Mouse (Mus musculus) midbrain, embryonic 13.5 days (tissue): ENCODE measurements around the gene Ctsh. TPM values are rescaled to one million over a fixed set of nuclear protein-coding genes. Genes with fewer than 3 reads are reported as not detected.

Source experiments
- ATAC-seq: fragments of 200-750 bp; cut with Nextera tagmentation; 2 replicates; pipeline ENCODE4 v1.8.0; 2017; ENCODE audit warnings: mild to moderate bottlenecking, moderate TSS enrichment, moderate library complexity
- H3K27ac ChIP-seq: fragments of 300-500 bp; sonication (generic); 2 replicates; pipeline ENCODE4 v1.5.1; 2015; ENCODE audit warnings: inconsistent platforms, mild to moderate bottlenecking, moderate library complexity
- H3K27me3 ChIP-seq: fragments of 300-500 bp; sonication (generic); 2 replicates; pipeline ENCODE4 v1.6.1; 2015; ENCODE audit warnings: mild to moderate bottlenecking, inconsistent platforms
- H3K36me3 ChIP-seq: fragments of 300-500 bp; sonication (generic); 2 replicates; pipeline ENCODE4 v1.6.1; 2015; ENCODE audit warnings: mild to moderate bottlenecking, inconsistent platforms
- H3K4me1 ChIP-seq: fragments of 300-500 bp; sonication (generic); replicated peaks from 2 replicates; pipeline ENCODE4 v1.6.1; 2015; ENCODE audit warnings: inconsistent platforms
- H3K4me2 ChIP-seq: fragments of 300-500 bp; sonication (generic); replicated peaks from 2 replicates; pipeline ENCODE4 v1.6.1; 2015; ENCODE audit warnings: moderate library complexity, mild to moderate bottlenecking, inconsistent platforms
- H3K4me3 ChIP-seq: fragments of 300-500 bp; sonication (generic); replicated peaks from 2 replicates; pipeline ENCODE4 v1.5.1; 2015; ENCODE audit warnings: mild to moderate bottlenecking, inconsistent platforms
- H3K9ac ChIP-seq: fragments of 300-500 bp; sonication (generic); replicated peaks from 2 replicates; pipeline ENCODE4 v1.6.1; 2015; ENCODE audit warnings: mild to moderate bottlenecking, inconsistent platforms
- H3K9me3 ChIP-seq: fragments of 300-500 bp; sonication (generic); 2 replicates; pipeline ENCODE4 v1.6.1; 2016; ENCODE audit warnings: mild to moderate bottlenecking, inconsistent platforms
- WGBS: fragments of 180-500 bp; shearing (Covaris S2); methylation state at CpG from one replicate; pipeline ENCODE4 v1.1.7; 2015; 5-methylcytosine and 5-hydroxymethylcytosine counted together
- polyA plus RNA-seq: library from polyadenylated mRNA; unstranded; fragments of >200 nt; fragmentation: Nextera tagmentation; extraction: Ambion mirVana; gene quantifications from 2 replicates; pipeline ENCODE4 v1.2.1, GENCODE M21; 2015

Gene Ctsh
- polyA plus RNA-seq, 1 experiment from 2014 or later = 13.4 TPM

- peaks cover 27% of the 10 kb centered on the region for H3K4me1 ChIP-seq
- peak overlapping the region; percentile 69; the same call in 1 of the 2 replicates for H3K9ac ChIP-seq
These were observed 61.4 kb downstream of the Ctsh start for GRCm38 (mm10) chr9:90115308-90115700.

GRCm38 (mm10) chr9:90117234-90117633 is 63.3 kb downstream of the Ctsh start:
- Histone ChIP-seq H3K9ac (no peak overlapping the region), H3K4me3 (no peak overlapping the region), H3K4me2 (no peak overlapping the region), H3K4me1 (peaks cover 14% of the 10 kb centered on the region), H3K27ac (no peak overlapping the region), H3K36me3 (no peaks in the 10 kb centered on the region), H3K27me3 (peaks cover 6% of the 10 kb centered on the region), H3K9me3 (no peaks in the 10 kb centered on the region)
- no peak for ATAC-seq

More at GRCm38 (mm10) chr9:90115308-90115700, 61.4 kb downstream of the Ctsh start:
- H3K27me3 ChIP-seq = peaks cover 6% of the 10 kb centered on the region
- H3K27ac ChIP-seq = 0 out of 2 replicates have a peak overlapping the region, but pooled peaks have one; percentile 71
- no peaks in the 10 kb centered on the region for H3K36me3 ChIP-seq
- H3K4me2 ChIP-seq = peak overlapping the region; percentile 72
- no peaks in the 10 kb centered on the region for H3K9me3 ChIP-seq
- ATAC-seq = no peak
- peak overlapping the region; percentile 93 for H3K4me3 ChIP-seq

- Histone ChIP-seq H3K36me3 (no peaks in the 10 kb centered on the region), H3K9ac (no peak overlapping the region), H3K4me2 (no peak overlapping the region), H3K27me3 (peaks cover 2% of the 10 kb centered on the region), H3K9me3 (no peaks in the 10 kb centered on the region), H3K27ac (no peak overlapping the region), H3K4me3 (no peak overlapping the region), H3K4me1 (no peaks in the 10 kb centered on the region)
- no peak for ATAC-seq
- WGBS = 81% methylated on average over 4 of the region's 4 CpGs
These were observed 68.3 kb downstream of the Ctsh start for GRCm38 (mm10) chr9:90122246-90122740.

- Histone ChIP-seq H3K4me2 (no peak overlapping the region), H3K4me3 (no peak overlapping the region), H3K36me3 (no peaks in the 10 kb centered on the region), H3K9me3 (no peaks in the 10 kb centered on the region), H3K9ac (no peak overlapping the region), H3K27ac (no peak overlapping the region), H3K4me1 (no peaks in the 10 kb centered on the region), H3K27me3 (no peaks in the 10 kb centered on the region)
- ATAC-seq = peak; percentile 55
- WGBS = 35% methylated on average over 11 of the region's 11 CpGs
These were observed 70.4 kb downstream of the Ctsh start for GRCm38 (mm10) chr9:90124156-90124872.

- H3K36me3 ChIP-seq = no peaks in the 10 kb centered on the region
- H3K4me2 ChIP-seq = no peak overlapping the region
- H3K27ac ChIP-seq = no peak overlapping the region
- no peak overlapping the region for H3K4me3 ChIP-seq
- no peaks in the 10 kb centered on the region for H3K9me3 ChIP-seq
- ATAC-seq = peak; percentile 46; the same call in 1 of the 2 replicates
- no peaks in the 10 kb centered on the region for H3K27me3 ChIP-seq
- no peak overlapping the region for H3K9ac ChIP-seq
- no peaks in the 10 kb centered on the region for H3K4me1 ChIP-seq
- 43% methylated on average over 8 of the region's 8 CpGs for WGBS
These were observed 70.9 kb downstream of the Ctsh start for GRCm38 (mm10) chr9:90124873-90125245.

Other genes starting within 250 kb of the Ctsh start
- gene Rasgrf1, start 144.2 kb upstream of the Ctsh start, polyA plus RNA-seq = 0.88 and 1.3 TPM in 2 replicates
- 575 and 608 TPM in 2 replicates for gene Morf4l1, start 60.6 kb downstream of the Ctsh start, polyA plus RNA-seq
- gene Adamts7, start 108.9 kb downstream of the Ctsh start, polyA plus RNA-seq = 13.4 and 17.8 TPM in 2 replicates
- 5.3 and 5.9 TPM in 2 replicates for gene Tbc1d2b, start 216.7 kb downstream of the Ctsh start, polyA plus RNA-seq